Comparison of ENCODE assay signal across 22 mouse cellular contexts in the genomic region with DNA sequence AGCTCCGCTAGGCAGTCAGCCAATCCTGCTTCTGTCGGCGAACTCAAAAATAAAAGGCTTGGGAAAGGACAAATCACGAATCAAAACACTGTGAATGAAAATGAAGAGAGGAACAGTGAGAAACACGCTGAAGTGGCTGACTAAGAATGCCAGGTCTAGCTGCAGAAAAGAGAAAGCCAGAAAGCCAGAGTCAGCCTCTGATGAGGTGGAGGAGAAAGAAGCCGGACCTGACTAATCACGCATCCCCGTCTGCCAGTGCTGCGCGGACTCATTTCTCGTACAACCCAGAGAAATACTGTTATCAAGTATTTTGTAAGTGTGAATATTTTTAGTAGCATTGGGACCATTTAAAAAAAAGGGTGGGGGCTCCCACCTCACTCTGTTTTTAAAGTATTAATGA.
DNase-seq lines count a peak whose midpoint lies in the region; ATAC-seq and TF ChIP-seq lines count a peak whose summit lies in the region.
"Had no signal": no experiment of that assay in that cellular context is flagged by ENCODE, and none has a peak within 500 bp of the region (broad histone marks: within the 10 kb centered on the region; RNA-seq: fewer than 3 reads in every experiment).

No protein-coding gene starts in this region.

- no peaks in the 10 kb centered on the region for H3K4me1 ChIP-seq in forebrain, postnatal 0 days (ENCODE audit: insufficient read depth)
- 0 out of 2 replicates have a peak, but pooled peaks cover 3% of the 10 kb centered on the region for H3K4me1 ChIP-seq in forebrain, embryonic 14.5 days (ENCODE audit: control insufficient read depth, insufficient read depth, low read length)
- H3K4me1 ChIP-seq in hindbrain, embryonic 16.5 days (ENCODE audit: control insufficient read depth, insufficient read depth, low read depth, low read length), result no peaks in the 10 kb centered on the region
- 0 out of 2 replicates have a peak, but pooled peaks cover 5% of the 10 kb centered on the region for H3K4me1 ChIP-seq in hindbrain, embryonic 13.5 days (replicated peaks)
- H3K4me1 ChIP-seq: megakaryocyte, embryonic 14.5 days; midbrain, embryonic 15.5 days had no signal

- 51% methylated on average over 11 of the region's 11 CpGs for WGBS in forebrain, postnatal 0 days
- WGBS in forebrain, embryonic 14.5 days, result 75% methylated on average over 11 of the region's 11 CpGs
- WGBS in hindbrain, embryonic 16.5 days, result 77% methylated on average over 11 of the region's 11 CpGs
- 87% methylated on average over 11 of the region's 11 CpGs for WGBS in hindbrain, embryonic 13.5 days

- TF ChIP-seq CTCF in forebrain, postnatal 0 days (IDR thresholded peaks at IDR 0.05; ENCODE audit: low read depth), result no peak

- ATAC-seq in forebrain, postnatal 0 days, result no peak
- ATAC-seq in forebrain, embryonic 14.5 days, result no peak
- peak; percentile 51; the same call in 1 of the 2 replicates for ATAC-seq in hindbrain, embryonic 16.5 days
- no peak for ATAC-seq in hindbrain, embryonic 13.5 days (ENCODE audit: low FRiP score)
- ATAC-seq: midbrain, embryonic 15.5 days had no signal

- no peaks in the 10 kb centered on the region for H3K27me3 ChIP-seq in forebrain, postnatal 0 days (ENCODE audit: insufficient read depth, low read length)
- H3K27me3 ChIP-seq in forebrain, embryonic 14.5 days (replicated peaks; ENCODE audit: control insufficient read depth, insufficient read depth, low read length), result no peaks in the 10 kb centered on the region
- no peaks in the 10 kb centered on the region for H3K27me3 ChIP-seq in hindbrain, embryonic 16.5 days (replicated peaks; ENCODE audit: control insufficient read depth, insufficient read depth, low read length)
- no peaks in the 10 kb centered on the region for H3K27me3 ChIP-seq in hindbrain, embryonic 13.5 days
- H3K27me3 ChIP-seq: megakaryocyte, embryonic 14.5 days; midbrain, embryonic 15.5 days had no signal

- peak; percentile 20 for DNase-seq in forebrain, postnatal 0 days
- DNase-seq in forebrain, embryonic 14.5 days (ENCODE audit: low spot score), result no peak
- peak; percentile 26 for DNase-seq in right cerebral cortex, adult 18-20 months
- DNase-seq in right cerebral cortex, postnatal 14 days, result no peak
- DNase-seq in urinary bladder, adult 2 months (ENCODE audit: low spot score), result no peak
- DNase-seq: adrenal gland, postnatal 25 days; cerebellum, adult 2 months; gastrocnemius, postnatal 14 days; heart, adult 2 months; kidney, adult 18-20 months; layer of hippocampus, postnatal 36 days; lung, adult 18-20 months; lung, postnatal 14 days; retina, postnatal 1 day; thymus, postnatal 14 days had no signal

- H3K9me3 ChIP-seq in forebrain, postnatal 0 days (ENCODE audit: low read length), result no peaks in the 10 kb centered on the region
- no peaks in the 10 kb centered on the region for H3K9me3 ChIP-seq in forebrain, embryonic 14.5 days (replicated peaks; ENCODE audit: control insufficient read depth, low read length)
- H3K9me3 ChIP-seq in hindbrain, embryonic 16.5 days (ENCODE audit: control insufficient read depth, low read length), result no peaks in the 10 kb centered on the region
- H3K9me3 ChIP-seq in hindbrain, embryonic 13.5 days, result no peaks in the 10 kb centered on the region
- H3K9me3 ChIP-seq: midbrain, embryonic 15.5 days had no signal

- H3K36me3 ChIP-seq in forebrain, postnatal 0 days (ENCODE audit: insufficient read depth), result no peaks in the 10 kb centered on the region
- no peaks in the 10 kb centered on the region for H3K36me3 ChIP-seq in forebrain, embryonic 14.5 days (ENCODE audit: control insufficient read depth, insufficient read depth, low read length)
- no peaks in the 10 kb centered on the region for H3K36me3 ChIP-seq in hindbrain, embryonic 16.5 days (ENCODE audit: control insufficient read depth, insufficient read depth, low read length)
- no peaks in the 10 kb centered on the region for H3K36me3 ChIP-seq in hindbrain, embryonic 13.5 days
- H3K36me3 ChIP-seq: G1E; midbrain, embryonic 15.5 days had no signal

- 0 out of 2 replicates have a peak overlapping the region, but pooled peaks have one; percentile 6 for H3K4me2 ChIP-seq in forebrain, postnatal 0 days (ENCODE audit: low read depth)
- no peak overlapping the region for H3K4me2 ChIP-seq in forebrain, embryonic 14.5 days (ENCODE audit: low read length)
- H3K4me2 ChIP-seq in hindbrain, embryonic 16.5 days (ENCODE audit: low read length), result no peak overlapping the region
- no peak overlapping the region for H3K4me2 ChIP-seq in hindbrain, embryonic 13.5 days
- H3K4me2 ChIP-seq: liver, embryonic 11.5 days; midbrain, embryonic 15.5 days had no signal

- H3K9ac ChIP-seq in forebrain, postnatal 0 days, result no peak overlapping the region
- H3K9ac ChIP-seq in forebrain, embryonic 14.5 days (ENCODE audit: low read length), result no peak overlapping the region
- no peak overlapping the region for H3K9ac ChIP-seq in hindbrain, embryonic 16.5 days (ENCODE audit: low read depth, low read length)
- H3K9ac ChIP-seq in hindbrain, embryonic 13.5 days, result no peak overlapping the region
- H3K9ac ChIP-seq: midbrain, embryonic 15.5 days had no signal

- no peak overlapping the region for H3K27ac ChIP-seq in forebrain, postnatal 0 days (ENCODE audit: low read depth, low read length)
- H3K27ac ChIP-seq in forebrain, embryonic 14.5 days (ENCODE audit: low read depth, low read length), result no peak overlapping the region
- no peak overlapping the region for H3K27ac ChIP-seq in hindbrain, embryonic 16.5 days (ENCODE audit: low read depth, low read length)
- H3K27ac ChIP-seq in hindbrain, embryonic 13.5 days, result no peak overlapping the region
- H3K27ac ChIP-seq: heart, adult 2 months; kidney, postnatal 0 days; midbrain, embryonic 15.5 days had no signal

- no peak overlapping the region for H3K4me3 ChIP-seq in forebrain, postnatal 0 days (ENCODE audit: low read depth, low read length)
- no peak overlapping the region for H3K4me3 ChIP-seq in forebrain, embryonic 14.5 days (ENCODE audit: low read depth, low read length)
- H3K4me3 ChIP-seq in hindbrain, embryonic 16.5 days (ENCODE audit: low read length), result no peak overlapping the region
- no peak overlapping the region for H3K4me3 ChIP-seq in hindbrain, embryonic 13.5 days
- H3K4me3 ChIP-seq: heart, adult 2 months; megakaryocyte, embryonic 14.5 days; midbrain, embryonic 15.5 days had no signal

Comparison
In these comparisons a context has a peak if more than half of its experiments do, and no peak if none do; other contexts are left out.
1. DNase-seq: peak in forebrain, postnatal 0 days (single experiment) and right cerebral cortex, adult 18-20 months (single experiment); none in forebrain, embryonic 14.5 days (single experiment), right cerebral cortex, postnatal 14 days (single experiment) and urinary bladder, adult 2 months (single experiment).